In the genomic region with DNA sequence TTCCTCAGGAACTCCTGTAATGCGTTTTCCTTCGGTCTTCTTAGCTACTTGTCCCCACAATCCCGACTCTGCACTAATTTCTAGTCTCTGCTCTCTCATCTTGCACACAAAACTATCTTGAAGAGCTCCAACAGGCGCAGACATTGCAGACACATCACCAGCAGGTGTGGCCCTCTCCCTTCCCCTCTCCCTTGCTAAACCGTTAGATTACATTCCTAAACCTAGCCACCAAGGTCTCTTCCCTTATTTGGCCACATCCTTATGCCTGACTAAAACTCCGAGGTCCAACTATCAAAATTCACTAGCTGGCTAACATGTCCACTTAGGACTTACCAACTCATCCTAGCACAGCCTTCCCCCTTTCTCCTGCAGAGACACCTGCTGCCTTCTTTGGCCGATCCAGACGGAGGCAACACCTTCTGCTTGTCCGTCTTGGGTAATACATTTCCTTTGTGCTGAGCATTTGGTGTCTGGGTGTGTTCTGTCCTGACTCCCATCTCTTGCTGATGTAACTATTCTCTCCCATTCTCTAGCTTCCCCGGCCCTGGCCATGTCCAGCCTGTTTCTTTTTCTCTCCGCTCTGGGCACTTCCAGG, we compare ENCODE assay signal across 8 mouse cellular contexts. TPM values are rescaled to one million over a fixed set of nuclear protein-coding genes. Genes with fewer than 3 reads are reported as not detected.
DNase-seq lines count a peak whose midpoint lies in the region; ATAC-seq and TF ChIP-seq lines count a peak whose summit lies in the region.

No protein-coding gene starts in this region.

- ATAC-seq in limb, embryonic 13.5 days (ENCODE audit: low FRiP score, low read depth): no peak

- H3K4me1 ChIP-seq in testis, adult 2 months (ENCODE audit: control insufficient read depth, insufficient read depth, low read length): peaks cover 8% of the 10 kb centered on the region
- peaks cover 23% of the 10 kb centered on the region for H3K4me1 ChIP-seq in limb, embryonic 13.5 days

- TF ChIP-seq CTCF in testis, adult 2 months (IDR thresholded peaks at IDR 0.05; ENCODE audit: control insufficient read depth, insufficient read depth, insufficient replicate concordance, low read depth, low read length): no peak
- TF ChIP-seq CTCF in left cerebral cortex, adult 2 months (IDR thresholded peaks at IDR 0.05): no peak

- no peaks in the 10 kb centered on the region for H3K36me3 ChIP-seq in testis, adult 2 months (ENCODE audit: control insufficient read depth, insufficient read depth, low read length)
- H3K36me3 ChIP-seq in limb, embryonic 13.5 days: no peaks in the 10 kb centered on the region

- H3K4me3 ChIP-seq in testis, adult 2 months (ENCODE audit: control insufficient read depth, low read depth, low read length): peak overlapping the region; percentile 30
- peak overlapping the region; percentile 88; the same call in 1 of the 2 replicates for H3K4me3 ChIP-seq in limb, embryonic 13.5 days
- H3K4me3 ChIP-seq in left cerebral cortex, adult 2 months: no peak overlapping the region

- H3K27me3 ChIP-seq in testis, adult 2 months (ENCODE audit: control insufficient read depth, insufficient read depth, low read length): no peaks in the 10 kb centered on the region
- H3K27me3 ChIP-seq in limb, embryonic 13.5 days: no peaks in the 10 kb centered on the region

- 79% methylated on average over 11 of the region's 11 CpGs for WGBS in limb, embryonic 13.5 days

- H3K27ac ChIP-seq in testis, adult 2 months (ENCODE audit: control insufficient read depth, insufficient read depth, low read depth, low read length): peak overlapping the region; percentile 81
- H3K27ac ChIP-seq in limb, embryonic 13.5 days: no peak overlapping the region; the same call in 1 of the 2 replicates
- H3K27ac ChIP-seq in left cerebral cortex, adult 2 months: no peak overlapping the region; the same call in 1 of the 2 replicates

- DNase-seq in adrenal gland, adult 2 months: peak; percentile 17
- no peak for DNase-seq in adrenal gland, adult 18-20 months (ENCODE audit: low spot score in 2 of 2)
- no peak for DNase-seq in testis, postnatal 14 days (ENCODE audit: low spot score)
- peak; percentile 41 for DNase-seq in testis, postnatal 10 days (ENCODE audit: low spot score)
- no peak for DNase-seq in left cerebral cortex, adult 2 months (ENCODE audit: extremely low spot score in 1 of 2, low spot score in 2 of 2)
- DNase-seq in right cerebral cortex, adult 18-20 months: no peak

- peak overlapping the region; percentile 62 for H3K4me2 ChIP-seq in limb, embryonic 13.5 days (replicated peaks)

- no peaks in the 10 kb centered on the region for H3K9me3 ChIP-seq in limb, embryonic 13.5 days

- H3K9ac ChIP-seq in limb, embryonic 13.5 days: no peak overlapping the region

- no peak for TF ChIP-seq POLR2A in testis, adult 2 months (IDR thresholded peaks at IDR 0.05; ENCODE audit: control insufficient read depth, low read depth, low read length)

- intact Hi-C loops in left cerebral cortex, adult 2 months (cut with DNase I): loop anchor here (2.0 kb wide), 1 partner anchor 25 kb away; no protein-coding TSS in a partner anchor

RNA-seq across cellular contexts. Expression of gene Nup107, which starts 1.0 kb away (rescaled TPM):
- 10 to 100 TPM; 14.0 to 14.7 TPM for total RNA-seq in adrenal gland, adult 2 months (2021)
- polyA plus RNA-seq in adrenal gland, adult 2 months (2012; rRNA removed): 1.8 and 1.9 TPM in 2 replicates
- total RNA-seq in adrenal gland, adult 18-20 months (2021): 10 to 100 TPM in 1 of 2 experiments, 1 to 10 TPM in 1; 9.1 to 11.0 TPM
- polyA plus RNA-seq in testis, adult 2 months (2012; rRNA removed): 12.7 and 16.8 TPM in 2 replicates
- 68.9 and 71.2 TPM in 2 replicates for polyA plus RNA-seq in limb, embryonic 13.5 days (2015; fragmentation: Nextera tagmentation; extraction: Ambion mirVana)
- total RNA-seq in left cerebral cortex, adult 2 months (2021): 10 to 100 TPM; 13.4 to 15.9 TPM

RNA-seq across cellular contexts. Expression of gene Slc35e3, which starts 47.4 kb away (rescaled TPM):
- total RNA-seq in adrenal gland, adult 2 months (2021): 10 to 100 TPM; 10.4 to 20.4 TPM
- 9.1 and 9.2 TPM in 2 replicates for polyA plus RNA-seq in adrenal gland, adult 2 months (2012; rRNA removed)
- 10 to 100 TPM; 13.1 to 15.0 TPM for total RNA-seq in adrenal gland, adult 18-20 months (2021)
- 2.3 and 2.7 TPM in 2 replicates for polyA plus RNA-seq in testis, adult 2 months (2012; rRNA removed)
- 42.4 and 44.3 TPM in 2 replicates for polyA plus RNA-seq in limb, embryonic 13.5 days (2015; fragmentation: Nextera tagmentation; extraction: Ambion mirVana)
- 10 to 100 TPM; 27.7 to 28.8 TPM for total RNA-seq in left cerebral cortex, adult 2 months (2021)

RNA-seq across cellular contexts. Expression of gene Rap1b, which starts 52.3 kb away (rescaled TPM):
- total RNA-seq in adrenal gland, adult 2 months (2021): 100 to 1,000 TPM; 115 to 119 TPM
- 7.2 and 9.6 TPM in 2 replicates for polyA plus RNA-seq in adrenal gland, adult 2 months (2012; rRNA removed)
- total RNA-seq in adrenal gland, adult 18-20 months (2021): 100 to 1,000 TPM; 116 to 128 TPM
- 9.6 and 13.8 TPM in 2 replicates for polyA plus RNA-seq in testis, adult 2 months (2012; rRNA removed)
- polyA plus RNA-seq in limb, embryonic 13.5 days (2015; fragmentation: Nextera tagmentation; extraction: Ambion mirVana): 173 and 176 TPM in 2 replicates
- 10 to 100 TPM; 59.7 to 61.2 TPM for total RNA-seq in left cerebral cortex, adult 2 months (2021)

Comparison
In these comparisons a context has a peak if more than half of its experiments do, and no peak if none do; other contexts are left out.
1. DNase-seq: peak in adrenal gland, adult 2 months (single experiment) and testis, postnatal 10 days (single experiment); none in adrenal gland, adult 18-20 months (0 of 2), testis, postnatal 14 days (single experiment), left cerebral cortex, adult 2 months (0 of 2) and right cerebral cortex, adult 18-20 months (single experiment).